Mouse (Mus musculus) urinary bladder, postnatal 0 days (tissue): ENCODE data around the gene Ppp1r3c. TPM values are rescaled to one million over a fixed set of nuclear protein-coding genes. Genes with fewer than 3 reads are reported as not detected.

Experiments
- polyA plus RNA-seq: library from polyadenylated mRNA; unstranded; fragments of >200 nt; fragmentation: Nextera tagmentation; extraction: Ambion mirVana; gene quantifications from 2 replicates; pipeline ENCODE4 v1.2.1, GENCODE M21; 2015

The Ppp1r3c gene
- 26.8 and 29.3 TPM in 2 replicates for polyA plus RNA-seq

GRCm38 (mm10) chr19:36736537-36736936 is at the start of gene Ppp1r3c:
TSS of gene Ppp1r3c (minus strand) at chr19:36736653.

Other genes starting within 250 kb of the Ppp1r3c start
- gene Hectd2, start 182.0 kb downstream of the Ppp1r3c start, polyA plus RNA-seq = 0.88 and 1.8 TPM in 2 replicates
- 23.5 and 25.4 TPM in 2 replicates for gene Tnks2, start 97.6 kb upstream of the Ppp1r3c start, polyA plus RNA-seq
- 2.3 and 3.3 TPM in 2 replicates for gene Fgfbp3, start 183.0 kb upstream of the Ppp1r3c start, polyA plus RNA-seq
- 4.1 and 4.3 TPM in 2 replicates for gene Btaf1, start 189.4 kb upstream of the Ppp1r3c start, polyA plus RNA-seq